Mouse (Mus musculus): ENCODE measurements around the gene Srsf2. TPM values are rescaled to one million over a fixed set of nuclear protein-coding genes. Genes with fewer than 3 reads are reported as not detected.
"Not testable (repeated sequence)": the region's sequence is repeated elsewhere in the genome, so short reads cannot be mapped to it uniquely, and the experiment has no call there.

Gene Srsf2
- total RNA-seq, 2 experiments from 2014 or later, result 222 to 286 TPM

DNA sequence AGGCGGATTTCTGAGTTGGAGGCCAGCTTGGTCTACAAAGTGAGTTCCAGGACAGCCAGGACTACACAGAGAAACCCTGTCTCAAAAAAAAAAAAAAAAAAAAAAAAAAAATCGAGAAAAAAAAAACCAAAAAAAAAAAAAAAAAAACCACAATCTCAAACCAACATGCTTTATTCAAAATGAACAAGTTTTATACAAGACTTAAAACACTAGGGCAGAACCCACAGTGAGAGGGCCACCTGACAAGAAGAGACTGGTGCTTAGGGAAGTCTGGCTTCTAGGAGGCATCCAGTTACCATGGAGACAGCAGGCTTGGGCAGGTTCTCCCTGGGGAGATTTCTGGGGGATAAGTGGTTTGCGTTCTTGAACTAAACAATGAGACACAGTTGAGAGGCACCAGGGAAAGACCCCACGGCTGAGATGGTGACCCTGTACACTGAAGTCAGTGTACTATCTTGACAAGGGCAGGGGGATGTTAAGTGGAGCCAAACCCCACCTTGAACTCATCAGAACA lies 20.7 kb downstream of the Srsf2 start:
- DNase-seq, result no peak

GRCm38 (mm10) chr11:116827534-116828165 lies 25.2 kb downstream of the Srsf2 start, which contains the start of gene Mxra7:
Gene Mxra7, minus strand, starts transcription at chr11:116828046.
- peak; percentile 94 for DNase-seq

DNA sequence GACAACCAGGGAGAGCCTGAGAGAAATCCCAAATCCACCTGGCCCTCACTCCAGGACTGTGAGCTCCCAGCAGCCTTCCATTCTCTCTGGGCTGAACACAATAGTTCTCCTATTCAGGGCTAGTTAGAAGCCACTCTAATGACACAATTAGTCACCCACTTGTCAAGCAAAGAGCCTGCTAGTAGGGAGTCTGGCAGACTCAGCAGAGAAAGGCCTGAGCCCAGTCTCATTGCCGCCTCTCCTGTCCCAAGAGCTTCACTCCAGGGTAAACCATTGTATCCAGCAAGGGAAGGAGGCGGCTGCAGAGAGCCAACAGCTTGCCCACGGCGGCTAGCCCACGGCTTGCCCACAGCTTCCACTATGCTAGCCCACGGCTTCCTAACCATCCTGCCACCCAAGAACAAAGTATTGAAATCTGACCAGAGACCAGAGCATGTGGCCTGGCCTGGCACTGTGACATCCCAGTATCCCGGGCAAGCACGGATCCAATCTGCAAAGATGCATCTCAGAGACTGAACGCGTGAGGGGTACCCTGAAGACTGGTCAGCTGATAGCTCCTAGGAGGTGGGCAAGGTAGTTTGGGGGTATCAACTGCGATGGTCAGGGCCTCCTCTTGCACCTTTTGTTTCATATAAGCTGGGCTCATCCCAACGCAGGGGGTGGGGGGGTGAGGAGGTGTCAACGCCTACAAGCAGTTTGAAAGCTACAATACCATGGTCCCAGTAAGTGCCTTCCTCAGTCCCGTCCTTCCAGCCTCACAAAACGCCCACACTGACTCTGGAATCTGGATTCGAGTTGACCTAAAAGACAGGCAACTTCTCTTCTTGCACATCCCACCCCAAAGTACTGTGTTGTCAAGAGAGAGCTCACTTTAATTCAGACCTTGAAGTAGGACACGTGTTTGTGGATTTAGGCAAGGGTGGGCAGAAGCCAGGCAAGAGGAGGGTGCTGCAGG lies 26.1 kb downstream of the Srsf2 start:
- no peak for DNase-seq

GRCm38 (mm10) chr11:116825230-116825629 lies 27.7 kb downstream of the Srsf2 start:
- DNase-seq, result peak; percentile 61

DNA sequence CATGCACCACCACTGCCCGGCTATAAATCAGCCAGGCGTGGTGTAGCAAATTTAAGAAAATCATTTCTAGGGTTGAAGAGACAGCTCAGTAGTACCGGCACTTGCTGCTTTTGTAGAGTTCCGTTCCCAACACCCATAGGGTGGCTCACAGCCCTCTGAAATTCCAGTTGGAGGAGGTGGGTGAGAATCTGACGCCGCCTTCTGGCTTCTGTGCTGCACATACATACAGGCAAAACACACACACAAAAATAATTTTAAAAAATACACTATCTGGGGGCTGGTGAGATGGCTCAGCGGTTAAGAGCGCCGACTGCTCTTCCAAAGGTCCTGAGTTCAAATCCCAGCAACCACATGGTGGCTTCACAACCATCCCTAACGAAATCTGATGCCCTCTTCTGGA lies 29.0 kb downstream of the Srsf2 start:
- not testable (repeated sequence) for DNase-seq

DNA sequence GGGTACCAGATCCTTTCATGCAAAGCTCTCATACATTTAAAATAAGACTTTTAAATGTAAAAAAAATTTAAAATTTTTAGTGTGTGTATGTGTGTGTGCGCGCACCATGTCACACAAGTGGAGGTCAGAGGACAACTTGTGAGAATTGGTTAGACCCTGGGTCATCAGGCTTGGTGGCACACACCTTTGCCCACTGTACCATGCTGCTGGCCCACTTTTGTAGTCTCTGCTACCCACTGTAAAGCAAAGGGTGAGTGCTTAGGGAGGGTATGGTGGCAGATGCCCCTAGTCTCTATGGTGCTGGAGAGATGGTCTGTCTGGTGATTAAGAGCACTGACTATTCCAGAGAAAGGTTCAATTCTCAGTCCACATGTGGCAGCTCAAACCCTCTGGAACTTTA lies 29.6 kb downstream of the Srsf2 start:
- DNase-seq, result no peak

DNA sequence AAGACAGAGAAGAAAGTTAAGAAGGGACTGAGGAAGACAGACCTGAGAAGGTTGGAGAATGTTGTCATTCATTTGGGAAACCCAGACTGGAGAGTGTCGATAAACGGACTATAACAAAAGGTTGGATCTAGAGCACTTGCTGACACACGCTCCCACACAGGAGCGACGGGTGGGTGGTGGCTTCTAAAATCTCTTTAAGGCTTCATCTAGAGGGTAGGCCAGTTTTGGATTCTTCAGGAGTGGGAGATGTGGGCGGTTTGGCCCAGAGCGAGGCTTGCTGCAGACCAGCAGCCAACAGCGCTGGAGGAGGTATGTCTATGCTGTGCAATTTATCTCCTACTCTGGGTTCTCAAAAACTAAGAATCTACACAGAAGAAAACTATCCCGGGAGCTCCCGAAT lies 30.3 kb downstream of the Srsf2 start:
- no peak for DNase-seq

DNA sequence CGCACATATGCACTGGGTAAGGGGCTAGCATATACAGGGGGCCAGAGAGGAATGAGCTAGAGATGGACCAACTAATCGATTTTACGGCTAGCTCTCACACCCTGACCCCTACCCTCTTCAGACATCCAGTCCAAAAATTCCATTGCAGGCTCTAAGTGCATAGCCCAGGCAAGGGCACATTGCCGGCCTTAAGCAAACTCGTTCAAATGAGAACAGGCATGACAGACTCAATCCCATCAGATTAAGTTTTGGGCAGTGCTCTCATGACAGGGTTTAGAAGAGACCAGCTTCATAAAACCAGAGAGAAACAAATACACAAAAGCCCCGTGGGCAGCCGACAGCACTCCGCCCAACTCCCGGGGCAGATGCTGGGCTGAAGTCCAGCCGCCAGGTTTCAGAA lies 30.7 kb downstream of the Srsf2 start:
- no peak for DNase-seq

- no peak for DNase-seq
These were observed 31.6 kb downstream of the Srsf2 start for GRCm38 (mm10) chr11:116821057-116821940.

DNA sequence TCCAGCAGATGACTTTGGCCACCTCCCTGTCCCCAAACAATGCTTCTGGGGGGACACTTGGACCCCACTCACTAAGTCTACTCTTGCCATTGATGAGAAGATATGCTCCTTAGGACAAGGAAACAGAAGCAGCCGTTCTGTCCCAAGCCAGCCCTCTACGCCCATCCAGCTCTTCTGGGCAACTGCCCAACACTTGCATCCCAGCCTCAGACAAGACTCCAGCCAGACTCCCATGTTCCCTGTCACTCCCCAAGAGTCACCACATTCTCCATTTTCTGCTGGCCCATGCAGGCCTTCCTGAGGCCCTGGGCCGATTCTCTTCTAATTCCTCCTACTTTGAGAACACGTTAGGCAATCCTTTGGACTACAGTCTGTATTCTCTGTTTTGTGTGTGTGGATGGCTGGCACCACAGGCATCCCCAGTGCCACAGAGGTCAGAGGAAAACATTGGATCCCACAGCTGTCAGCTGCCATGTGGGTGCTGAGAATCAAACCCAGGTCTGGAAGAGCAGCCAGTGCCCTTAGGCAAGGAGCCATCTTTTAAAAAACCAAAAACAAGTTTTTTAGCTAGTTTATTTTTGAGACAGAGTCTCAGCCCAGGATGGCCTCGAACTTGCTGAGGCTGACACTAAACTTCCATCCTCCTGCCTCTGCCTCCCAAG lies 32.8 kb downstream of the Srsf2 start:
- DNase-seq, result no peak

- DNase-seq, result no peak
These were observed 34.2 kb downstream of the Srsf2 start for GRCm38 (mm10) chr11:116818722-116819121.

GRCm38 (mm10) chr11:116817567-116817966 lies 35.3 kb downstream of the Srsf2 start:
- DNase-seq, result no peak

DNA sequence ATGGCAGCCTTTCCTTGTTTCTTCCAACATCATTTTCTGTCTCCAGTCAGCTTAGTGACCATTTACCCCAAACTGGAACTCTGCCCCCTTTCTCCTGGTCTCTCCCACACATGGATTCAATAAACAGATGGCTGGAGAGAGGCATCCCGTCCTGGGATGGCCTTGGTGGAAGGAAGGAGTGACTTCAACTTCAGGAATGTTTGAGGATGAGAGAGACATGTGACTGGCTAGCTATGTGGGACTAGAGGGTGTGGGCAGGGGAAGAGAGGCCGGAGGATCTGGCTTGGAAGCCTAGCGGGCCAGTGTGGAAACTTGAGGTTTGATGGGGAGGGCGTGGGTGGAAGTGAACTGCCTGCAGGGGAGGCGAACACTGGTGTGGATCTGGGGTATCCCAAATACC lies 36.1 kb downstream of the Srsf2 start:
- peak; percentile 38 for DNase-seq

- DNase-seq, result no peak
These were observed 37.9 kb downstream of the Srsf2 start for GRCm38 (mm10) chr11:116814884-116815415.

- peak; percentile 58 for DNase-seq
These were observed 38.6 kb downstream of the Srsf2 start for GRCm38 (mm10) chr11:116814076-116814883.

DNA sequence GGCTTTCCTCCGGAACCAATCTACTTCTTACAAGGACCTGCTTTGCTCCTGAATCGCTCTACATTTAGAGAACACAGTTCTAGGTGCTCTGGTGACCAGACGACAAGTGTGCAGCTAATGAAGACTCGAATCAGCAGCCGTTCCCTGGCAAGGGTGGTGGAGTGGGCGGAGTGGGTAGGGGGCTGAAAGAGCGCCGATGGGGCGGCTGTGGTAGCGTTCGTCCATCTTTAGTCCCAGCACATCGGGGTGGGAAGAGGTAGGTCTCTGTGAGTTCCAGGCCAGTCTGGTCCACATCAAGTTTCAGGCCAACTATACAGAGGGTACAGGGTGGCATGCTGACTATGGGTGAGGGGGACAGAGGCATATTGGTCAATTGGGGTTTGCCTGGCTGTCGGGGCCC lies 39.3 kb downstream of the Srsf2 start:
- no peak for DNase-seq

- peak; percentile 33 for DNase-seq
These were observed 39.9 kb downstream of the Srsf2 start for GRCm38 (mm10) chr11:116812793-116813529.

GRCm38 (mm10) chr11:116810983-116811901 lies 41.7 kb downstream of the Srsf2 start:
- peak; percentile 80 for DNase-seq

GRCm38 (mm10) chr11:116810528-116810927 lies 42.4 kb downstream of the Srsf2 start:
- no peak for DNase-seq
